Mouse (Mus musculus) MEL (cell line): ENCODE data around the gene Tbc1d1.

Experiments used
- CTCF ChIP-seq, 3 experiments: IDR thresholded peaks in 2 of 3; conservative IDR thresholded peaks in 1 of 3; 2 replicates each; pipeline ENCODE4 v1.5.1; 2011 to 2012; ENCODE audit warnings: low read length in 3 of 3, low read depth in 2 of 3, mild to moderate bottlenecking in 2 of 3, improper control_type of control experiment in 1 of 3, inconsistent platforms in 1 of 3, mixed read lengths in 1 of 3, moderate library complexity in 1 of 3; ENCODE audit not compliant: control insufficient read depth in 1 of 3, insufficient read depth in 1 of 3, poor library complexity in 1 of 3, severe bottlenecking in 1 of 3
- EP300 ChIP-seq, 2 experiments: IDR thresholded peaks; 2 replicates each; pipeline ENCODE4 v1.6.1; 2011; ENCODE audit warnings: improper control_type of control experiment in 2 of 2, low read length in 2 of 2, low read depth in 1 of 2, mild to moderate bottlenecking in 1 of 2
- GATA1 ChIP-seq: IDR thresholded peaks from 2 replicates; pipeline ENCODE4 v1.6.1; 2011; ENCODE audit warnings: low read depth, low read length, improper control_type of control experiment
- POLR2A ChIP-seq, 2 experiments: IDR thresholded peaks; 2 replicates each; pipeline ENCODE4 v1.6.1; 2011 to 2012; ENCODE audit warnings: low read length in 2 of 2, mild to moderate bottlenecking in 2 of 2, control low read depth in 1 of 2, improper control_type of control experiment in 1 of 2, low read depth in 1 of 2, moderate library complexity in 1 of 2; ENCODE audit not compliant: control insufficient read depth in 1 of 2, insufficient read depth in 1 of 2, poor library complexity in 1 of 2
- POLR2AphosphoS5 ChIP-seq: IDR thresholded peaks from 2 replicates; pipeline ENCODE4 v1.6.1; 2012; ENCODE audit warnings: low read depth, borderline replicate concordance, mild to moderate bottlenecking, inconsistent platforms, low read length, moderate library complexity, mixed read lengths
- SIN3A ChIP-seq: IDR thresholded peaks from 2 replicates; pipeline ENCODE4 v1.6.1; 2012; ENCODE audit warnings: low read length, improper control_type of control experiment, inconsistent platforms
- TBP ChIP-seq: IDR thresholded peaks from 2 replicates; pipeline ENCODE4 v1.8.0; 2011; ENCODE audit warnings: low read depth, low read length, improper control_type of control experiment
- USF1 ChIP-seq: IDR thresholded peaks from 2 replicates; pipeline ENCODE4 v1.6.1; 2014; ENCODE audit warnings: low read depth, mild to moderate bottlenecking, inconsistent platforms, low read length, improper control_type of control experiment, moderate library complexity
- ZC3H11A ChIP-seq: IDR thresholded peaks from 2 replicates; pipeline ENCODE4 v1.6.1; 2012; ENCODE audit warnings: low read depth, mild to moderate bottlenecking, inconsistent platforms, low read length, improper control_type of control experiment
- ZMIZ1 ChIP-seq: IDR thresholded peaks from 2 replicates; pipeline ENCODE4 v1.6.1; 2012; ENCODE audit warnings: low read depth, mild to moderate bottlenecking, inconsistent platforms, low read length, improper control_type of control experiment, moderate library complexity

- TF ChIP-seq ZC3H11A (no peak), CTCF (IDR thresholded peaks at IDR 0.05 in 2 of 3, conservative IDR thresholded peaks at IDR 0.05 in 1 of 3; ENCODE audit: control insufficient read depth in 1 of 3, insufficient read depth in 1 of 3, low read depth in 2 of 3, low read length in 3 of 3, poor library complexity in 1 of 3, severe bottlenecking in 1 of 3) (no peak), ZMIZ1 (no peak), POLR2A (IDR thresholded peaks at IDR 0.05; ENCODE audit: control insufficient read depth in 1 of 2, insufficient read depth in 1 of 2, low read depth in 1 of 2, low read length in 2 of 2, poor library complexity in 1 of 2) (no peak), GATA1 (no peak), USF1 (no peak), POLR2AphosphoS5 (no peak), EP300 (IDR thresholded peaks at IDR 0.05; ENCODE audit: low read depth in 1 of 2, low read length in 2 of 2) (no peak), SIN3A (no peak), TBP (no peak)
Measured at GRCm38 (mm10) chr5:64346343-64346885, 190.3 kb downstream of the Tbc1d1 start.
